ENCODE assay signal across 17 mouse cellular contexts in the genomic region with DNA sequence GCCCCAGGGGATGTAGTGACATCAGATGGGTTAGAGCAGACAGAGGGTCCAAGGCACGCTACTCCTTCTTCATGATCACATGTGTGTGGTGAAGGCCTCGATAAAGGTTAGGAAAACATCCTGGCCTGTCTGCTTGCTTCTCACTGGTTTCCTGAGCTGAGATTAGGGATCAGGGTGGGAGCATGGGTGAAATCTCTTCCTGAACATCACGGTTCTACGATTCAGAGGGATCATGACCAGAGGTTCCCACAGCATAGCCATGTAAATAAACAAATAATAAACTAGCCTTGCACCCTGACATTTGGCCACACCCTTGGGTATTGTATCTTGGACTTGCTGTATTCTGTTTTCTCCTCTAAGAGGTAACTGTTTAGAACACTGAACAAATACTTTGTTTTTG.
DNase-seq lines count a peak whose midpoint lies in the region; ATAC-seq and TF ChIP-seq lines count a peak whose summit lies in the region.
"Had no signal": no experiment of that assay in that cellular context is flagged by ENCODE, and none has a peak within 500 bp of the region (broad histone marks: within the 10 kb centered on the region; RNA-seq: fewer than 3 reads in every experiment).

No protein-coding gene starts in this region.

- H3K9ac ChIP-seq in heart, embryonic 12.5 days, result no peak overlapping the region
- no peak overlapping the region for H3K9ac ChIP-seq in kidney, postnatal 0 days (ENCODE audit: low read depth, low read length)
- no peak overlapping the region for H3K9ac ChIP-seq in intestine, embryonic 15.5 days
- H3K9ac ChIP-seq: embryonic facial prominence, embryonic 12.5 days; forebrain, embryonic 15.5 days; hindbrain, embryonic 13.5 days had no signal

- H3K27ac ChIP-seq in heart, embryonic 12.5 days (ENCODE audit: poor library complexity, severe bottlenecking), result 0 out of 2 replicates have a peak overlapping the region, but pooled peaks have one; percentile 27
- no peak overlapping the region for H3K27ac ChIP-seq in heart, embryonic 10.5 days
- no peak overlapping the region for H3K27ac ChIP-seq in kidney, postnatal 0 days
- H3K27ac ChIP-seq in macrophage, result peak overlapping the region; percentile 90
- H3K27ac ChIP-seq in intestine, embryonic 15.5 days, result no peak overlapping the region
- H3K27ac ChIP-seq: embryonic facial prominence, embryonic 12.5 days; forebrain, embryonic 15.5 days; hindbrain, embryonic 13.5 days; hindbrain, postnatal 0 days had no signal

- H3K27me3 ChIP-seq in heart, embryonic 12.5 days (replicated peaks), result no peaks in the 10 kb centered on the region
- H3K27me3 ChIP-seq in heart, embryonic 10.5 days (ENCODE audit: insufficient read depth, poor library complexity, severe bottlenecking), result no peaks in the 10 kb centered on the region
- no peaks in the 10 kb centered on the region for H3K27me3 ChIP-seq in kidney, postnatal 0 days (ENCODE audit: insufficient read depth, low read length)
- H3K27me3 ChIP-seq in intestine, embryonic 15.5 days (replicated peaks), result no peaks in the 10 kb centered on the region
- H3K27me3 ChIP-seq: embryonic facial prominence, embryonic 12.5 days; forebrain, embryonic 15.5 days; hindbrain, embryonic 13.5 days had no signal

- 55% methylated on average over 4 of the region's 4 CpGs for WGBS in heart, embryonic 12.5 days
- 52% methylated on average over 4 of the region's 4 CpGs for WGBS in heart, embryonic 10.5 days
- WGBS in kidney, postnatal 0 days, result 30% methylated on average over 4 of the region's 4 CpGs
- WGBS in macrophage (ENCODE audit: missing documents), result 84% methylated on average over 4 of the region's 4 CpGs
- 61% methylated on average over 4 of the region's 4 CpGs for WGBS in intestine, embryonic 15.5 days

- H3K4me1 ChIP-seq in heart, embryonic 12.5 days (replicated peaks), result peaks cover 13% of the 10 kb centered on the region
- peaks cover 17% of the 10 kb centered on the region for H3K4me1 ChIP-seq in heart, embryonic 10.5 days
- no peaks in the 10 kb centered on the region for H3K4me1 ChIP-seq in kidney, postnatal 0 days (replicated peaks; ENCODE audit: insufficient read depth, low read length)
- H3K4me1 ChIP-seq in intestine, embryonic 15.5 days (replicated peaks), result no peaks in the 10 kb centered on the region
- H3K4me1 ChIP-seq: embryonic facial prominence, embryonic 12.5 days; forebrain, embryonic 15.5 days; hindbrain, embryonic 13.5 days had no signal

- no peaks in the 10 kb centered on the region for H3K79me2 ChIP-seq in macrophage (ENCODE audit: inconsistent target)

- no peaks in the 10 kb centered on the region for H3K36me3 ChIP-seq in heart, embryonic 12.5 days
- no peaks in the 10 kb centered on the region for H3K36me3 ChIP-seq in heart, embryonic 10.5 days
- no peaks in the 10 kb centered on the region for H3K36me3 ChIP-seq in kidney, postnatal 0 days (ENCODE audit: insufficient read depth, low read length)
- H3K36me3 ChIP-seq in macrophage (ENCODE audit: inconsistent target), result no peaks in the 10 kb centered on the region
- H3K36me3 ChIP-seq in intestine, embryonic 15.5 days, result no peaks in the 10 kb centered on the region
- H3K36me3 ChIP-seq: embryonic facial prominence, embryonic 12.5 days; forebrain, embryonic 15.5 days; hindbrain, embryonic 13.5 days had no signal

- H3K4me3 ChIP-seq in heart, embryonic 12.5 days, result no peak overlapping the region
- no peak overlapping the region for H3K4me3 ChIP-seq in heart, embryonic 10.5 days
- no peak overlapping the region for H3K4me3 ChIP-seq in kidney, postnatal 0 days (replicated peaks; ENCODE audit: low read depth, low read length)
- no peak overlapping the region for H3K4me3 ChIP-seq in macrophage (ENCODE audit: inconsistent target)
- no peak overlapping the region for H3K4me3 ChIP-seq in intestine, embryonic 15.5 days (replicated peaks)
- H3K4me3 ChIP-seq: embryonic facial prominence, embryonic 12.5 days; forebrain, embryonic 15.5 days; hindbrain, embryonic 13.5 days had no signal

- no peak overlapping the region for H3K4me2 ChIP-seq in heart, embryonic 12.5 days
- no peak overlapping the region for H3K4me2 ChIP-seq in kidney, postnatal 0 days (ENCODE audit: low read length)
- no peak overlapping the region for H3K4me2 ChIP-seq in intestine, embryonic 15.5 days (replicated peaks)
- H3K4me2 ChIP-seq: embryonic facial prominence, embryonic 12.5 days; forebrain, embryonic 15.5 days; hindbrain, embryonic 13.5 days had no signal

- peak; percentile 64 for ATAC-seq in heart, embryonic 12.5 days (ENCODE audit: insufficient number of reproducible peaks, low FRiP score)
- no peak for ATAC-seq in kidney, postnatal 0 days (replicated peaks; ENCODE audit: low FRiP score, low read depth)
- ATAC-seq in intestine, embryonic 15.5 days, result no peak
- ATAC-seq: forebrain, embryonic 15.5 days; hindbrain, postnatal 0 days had no signal

- no peaks in the 10 kb centered on the region for H3K9me3 ChIP-seq in heart, embryonic 12.5 days (replicated peaks)
- no peaks in the 10 kb centered on the region for H3K9me3 ChIP-seq in heart, embryonic 10.5 days
- no peaks in the 10 kb centered on the region for H3K9me3 ChIP-seq in kidney, postnatal 0 days (replicated peaks; ENCODE audit: low read length)
- H3K9me3 ChIP-seq in intestine, embryonic 15.5 days, result no peaks in the 10 kb centered on the region
- H3K9me3 ChIP-seq: embryonic facial prominence, embryonic 12.5 days; forebrain, embryonic 15.5 days; hindbrain, embryonic 13.5 days had no signal

- DNase-seq in embryo, embryonic 10 days (ENCODE audit: low spot score), result peak; percentile 10
- no peak for DNase-seq in embryo, embryonic 11 days
- no peak for DNase-seq in heart, embryonic 10.5 days (ENCODE audit: low spot score)
- DNase-seq in kidney, postnatal 0 days (ENCODE audit: low spot score), result peak; percentile 24
- no peak for DNase-seq in kidney, adult 11 months
- DNase-seq: adrenal gland, postnatal 25 days; cerebellum, adult 2 months; cerebellum, postnatal 10 days; gastrocnemius, postnatal 36 days; kidney, adult 2 months had no signal

- no peak for TF ChIP-seq CTCF in kidney, postnatal 0 days (IDR thresholded peaks at IDR 0.05; ENCODE audit: low read depth)

Comparison
In these comparisons a context has a peak if more than half of its experiments do, and no peak if none do; other contexts are left out.
1. DNase-seq: peak in embryo, embryonic 10 days (single experiment) and kidney, postnatal 0 days (single experiment); none in embryo, embryonic 11 days (single experiment), heart, embryonic 10.5 days (single experiment) and kidney, adult 11 months (single experiment).
2. H3K27ac ChIP-seq: peak in heart, embryonic 12.5 days (single experiment) and macrophage (single experiment); none in heart, embryonic 10.5 days (single experiment), kidney, postnatal 0 days (single experiment) and intestine, embryonic 15.5 days (single experiment).